Mouse (Mus musculus): Measurements from ENCODE around the gene Ahdc1.

DNA sequence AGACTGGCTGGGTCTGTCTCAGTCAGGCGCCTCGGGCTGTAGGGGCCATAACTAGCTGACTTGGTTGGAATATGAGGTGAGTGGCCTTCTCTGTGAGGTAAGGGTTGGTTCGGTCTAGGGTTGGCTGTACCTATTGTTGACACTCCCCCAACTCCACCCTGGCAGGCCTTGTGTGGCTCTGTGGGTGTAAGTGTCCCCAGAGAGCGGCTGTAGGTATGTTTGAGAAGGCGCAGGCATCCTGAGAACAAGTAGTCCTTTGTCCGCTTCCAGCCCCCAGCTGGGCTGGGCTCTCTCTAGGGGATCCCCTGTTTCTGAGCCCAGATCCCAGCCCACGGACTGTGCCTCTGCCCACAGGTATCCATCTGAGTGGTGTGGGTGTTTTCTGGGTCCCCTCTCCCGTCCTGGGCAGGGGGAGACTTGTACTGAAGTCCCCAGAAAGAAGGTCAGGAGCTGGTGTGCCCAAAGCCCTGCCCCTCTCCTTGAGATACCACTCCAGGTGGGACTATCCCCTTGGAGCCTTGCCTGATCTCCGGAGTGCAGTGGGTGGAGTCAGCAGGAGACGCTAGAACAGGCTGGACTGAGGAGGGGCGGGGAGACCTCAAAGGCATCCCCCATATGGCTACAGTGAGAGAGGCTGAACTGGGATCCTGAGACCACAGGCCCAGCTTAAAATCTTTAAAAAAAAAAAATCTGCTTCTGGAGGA is 34.9 kb downstream of the Ahdc1 start:
- TF ChIP-seq EP300 (IDR thresholded peaks at IDR 0.05; ENCODE audit: low read depth in 1 of 2, low read length in 2 of 2) (no peak), SMC3 (IDR thresholded peaks at IDR 0.05; ENCODE audit: low read depth, low read length) (no peak), E2F4 (IDR thresholded peaks at IDR 0.05; ENCODE audit: borderline replicate concordance, low read depth, low read length) (no peak), POLR2AphosphoS5 (IDR thresholded peaks at IDR 0.05; ENCODE audit: borderline replicate concordance, low read depth, low read length) (no peak), MAFK (IDR thresholded peaks at IDR 0.05; ENCODE audit: borderline replicate concordance, low read depth, low read length) (no peak), CHD2 (IDR thresholded peaks at IDR 0.05; ENCODE audit: low read length) (no peak), ZKSCAN1 (IDR thresholded peaks at IDR 0.05; ENCODE audit: low read depth, low read length) (no peak), UBTF (IDR thresholded peaks at IDR 0.05; ENCODE audit: borderline replicate concordance, insufficient read depth, low read depth, low read length) (no peak), CTCF (IDR thresholded peaks at IDR 0.05 in 2 of 3, conservative IDR thresholded peaks at IDR 0.05 in 1 of 3; ENCODE audit: control insufficient read depth in 1 of 3, insufficient read depth in 1 of 3, low read depth in 2 of 3, low read length in 3 of 3, poor library complexity in 1 of 3, severe bottlenecking in 1 of 3) (no peak)

Measured in MEL (cell line).